Mouse (Mus musculus): ENCODE measurements around the gene Pced1a.
A peak's percentile ranks its signal among the peaks of the same experiment; 100 is the strongest.

Gene Pced1a

GRCm38 (mm10) chr2:130436769-130437168, 12.3 kb upstream of the Pced1a start:
- no peak for DNase-seq (ENCODE audit: low read depth, low spot score)

DNA sequence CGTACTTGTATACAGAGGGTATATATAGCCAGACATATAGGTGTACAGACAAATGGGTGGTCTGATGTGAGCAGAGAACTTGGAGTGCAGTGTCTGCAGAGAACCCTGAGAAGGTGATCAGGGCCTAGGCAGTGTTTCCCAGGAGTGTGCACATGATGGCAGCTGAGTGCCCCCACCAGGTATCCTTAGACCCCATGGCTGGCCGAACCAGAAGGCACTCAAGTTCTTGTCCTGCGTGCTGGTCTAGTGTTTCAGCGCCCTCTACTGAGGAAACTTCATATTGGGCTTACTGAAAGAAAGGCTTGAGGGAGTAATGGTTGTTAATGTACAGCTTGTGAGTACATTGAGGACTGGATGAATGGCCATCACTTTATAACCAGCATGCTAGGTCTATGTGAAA, 8.7 kb upstream of the Pced1a start:
- no peak for DNase-seq (ENCODE audit: low read depth, low spot score)

GRCm38 (mm10) chr2:130432157-130432556, 7.7 kb upstream of the Pced1a start:
- DNase-seq (ENCODE audit: low read depth, low spot score), result no peak

DNA sequence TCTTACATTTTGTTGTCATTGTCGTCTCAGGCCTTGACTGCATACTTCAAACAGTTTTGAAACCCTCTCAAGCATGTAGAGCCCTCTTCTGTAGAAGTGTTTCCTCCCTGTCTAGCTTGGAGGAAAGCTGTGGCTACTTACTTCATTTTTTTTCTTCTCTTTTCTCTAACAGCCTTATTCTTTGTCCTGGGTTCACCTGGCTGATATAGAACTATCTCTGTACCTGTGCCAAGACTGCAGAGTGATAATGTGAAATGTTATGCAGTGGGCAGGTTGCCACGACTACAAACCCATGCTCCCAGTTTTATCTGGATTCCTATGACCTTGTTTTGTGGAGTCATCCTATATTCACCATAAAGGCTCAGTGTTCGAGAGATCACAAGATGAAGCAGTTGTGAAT, 6.0 kb upstream of the Pced1a start:
- no peak for DNase-seq (ENCODE audit: low read depth, low spot score)

GRCm38 (mm10) chr2:130429851-130430250, 5.3 kb upstream of the Pced1a start:
- DNase-seq (ENCODE audit: low read depth, low spot score), result no peak

DNA sequence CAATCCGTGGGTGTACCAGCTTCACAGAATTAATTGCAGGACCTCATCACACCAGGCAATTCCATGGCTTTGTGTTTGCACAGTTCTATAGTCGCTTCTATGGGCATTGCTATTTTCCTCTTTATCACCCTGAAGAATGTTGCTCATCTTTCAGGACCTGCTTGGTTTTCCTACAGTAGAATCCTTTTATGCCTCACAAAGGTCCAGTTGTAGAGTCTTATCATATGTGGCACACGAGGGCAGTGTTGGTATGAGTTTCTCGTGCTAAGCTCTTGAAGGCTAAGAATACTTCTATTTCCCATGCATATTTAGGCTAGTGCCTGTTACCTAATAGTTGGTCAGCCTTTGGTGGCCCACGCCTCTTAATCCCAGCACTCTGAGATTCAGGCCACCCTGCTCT, 611 bp upstream of the Pced1a start:
- DNase-seq (ENCODE audit: low read depth, low spot score), result peak; percentile 27

DNA sequence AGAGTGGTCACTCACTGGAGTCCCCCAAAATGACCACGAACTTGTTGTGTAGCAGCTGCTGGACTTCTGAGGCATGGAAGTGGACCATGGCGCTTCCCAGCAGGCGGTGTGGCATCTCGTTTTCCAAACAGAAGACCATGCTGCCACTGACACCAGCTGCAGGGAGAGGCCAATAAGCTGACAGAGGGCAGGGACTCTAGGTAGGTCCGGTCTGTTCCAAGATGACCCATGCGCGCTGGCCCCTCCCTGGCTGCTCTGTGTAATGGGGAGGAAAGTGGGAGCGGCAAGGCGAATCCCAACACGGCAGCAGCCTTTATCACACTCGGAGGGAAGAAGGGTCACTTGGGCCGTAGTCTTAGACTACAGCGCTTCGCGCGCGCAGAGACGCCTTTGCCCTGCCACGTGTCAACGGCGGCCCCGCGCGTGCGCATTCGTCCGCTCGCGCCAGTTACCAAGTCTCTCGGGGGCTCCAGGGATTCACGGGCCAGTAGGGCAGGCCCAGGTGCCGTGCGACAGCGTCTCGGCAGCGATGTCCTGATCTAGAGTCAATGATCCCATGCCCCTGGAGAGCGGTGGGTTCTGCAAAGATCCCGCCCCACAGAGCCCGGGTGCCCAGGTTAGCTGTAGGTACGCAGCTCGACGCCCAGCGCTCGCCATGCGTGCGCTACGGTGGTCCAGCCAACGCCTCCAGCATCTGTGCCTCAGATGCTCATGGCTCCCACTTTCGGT, 940 bp downstream of the Pced1a start:
- DNase-seq (ENCODE audit: low read depth, low spot score), result peak; percentile 53

DNA sequence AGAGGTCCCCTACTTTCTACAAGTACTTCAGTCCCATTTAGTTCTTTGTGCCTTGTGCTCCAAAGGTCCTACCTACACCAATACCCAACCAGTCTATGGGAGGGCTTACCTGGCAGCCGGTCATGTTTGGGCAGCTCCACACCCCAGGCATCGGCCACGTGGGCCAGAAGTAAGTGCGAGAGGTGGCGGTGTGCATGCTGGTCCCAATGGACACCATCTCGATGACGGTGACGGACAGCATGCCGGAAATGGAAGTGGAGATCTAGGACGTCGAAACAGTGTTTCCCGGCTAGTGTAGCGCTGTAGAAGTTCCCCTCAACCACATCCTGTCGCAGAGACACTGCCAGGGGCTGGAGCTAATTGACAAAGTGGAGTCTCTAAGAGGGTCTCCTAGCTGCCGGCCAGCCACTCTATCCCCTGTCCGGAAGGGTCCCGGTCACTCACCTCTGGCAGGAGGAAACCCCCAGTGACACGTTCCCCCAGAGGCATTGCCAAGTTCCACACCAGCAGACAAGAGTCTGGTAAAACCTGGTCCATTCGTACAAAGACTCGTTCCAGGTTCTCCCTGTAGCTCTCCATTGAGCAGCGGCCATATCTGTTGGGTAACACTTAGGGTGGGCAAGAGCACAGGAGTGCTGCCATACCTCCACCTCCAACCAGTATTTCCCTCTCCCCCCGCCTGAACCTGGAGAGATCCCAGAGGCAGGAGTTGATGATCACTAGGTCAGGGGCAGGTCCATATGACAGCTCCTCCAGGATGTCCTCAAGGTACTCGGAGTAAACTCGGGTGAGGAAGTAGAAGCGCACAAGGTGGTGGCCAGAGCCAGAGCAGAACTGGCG, 2.5 kb downstream of the Pced1a start:
- DNase-seq (ENCODE audit: low read depth, low spot score), result no peak

DNA sequence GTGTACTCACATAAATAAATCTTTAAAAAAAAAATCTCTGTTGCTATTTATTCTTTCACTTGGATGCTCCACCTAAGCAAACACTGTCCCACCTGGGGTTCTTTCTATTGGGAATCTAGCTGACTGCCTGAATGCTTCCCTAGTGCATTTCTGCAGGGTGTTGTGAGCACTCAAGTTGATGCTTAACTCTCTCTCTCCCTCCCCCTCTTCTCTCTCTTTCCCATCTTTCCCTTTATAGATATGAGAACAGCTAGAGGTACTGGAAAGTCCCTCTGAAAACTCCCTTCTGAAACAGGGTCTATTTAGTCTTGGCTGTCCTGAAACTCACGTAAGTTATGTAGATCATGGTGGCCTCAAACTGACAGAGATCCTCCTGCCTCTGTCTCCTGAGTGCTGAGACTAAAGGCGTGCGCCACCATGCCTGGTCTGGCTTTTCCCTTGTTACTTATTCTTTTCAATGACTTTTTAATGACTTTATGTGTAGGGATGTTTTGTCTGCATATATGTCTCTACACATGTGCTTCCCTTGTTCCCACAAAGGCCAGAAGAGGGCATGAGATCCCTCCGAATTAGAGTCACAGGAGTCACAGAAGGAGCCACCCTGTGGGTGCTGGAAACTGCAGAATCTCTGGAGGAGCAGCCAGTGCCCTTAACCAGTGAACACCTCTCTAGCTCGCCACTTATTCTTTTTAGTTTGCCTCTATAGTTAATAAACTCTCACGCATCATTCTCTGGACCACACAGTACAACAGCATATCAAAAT, 10.2 kb downstream of the Pced1a start:
- no peak for DNase-seq (ENCODE audit: low read depth, low spot score)

GRCm38 (mm10) chr2:130412775-130413174, 11.7 kb downstream of the Pced1a start:
- no peak for DNase-seq (ENCODE audit: low read depth, low spot score)

DNA sequence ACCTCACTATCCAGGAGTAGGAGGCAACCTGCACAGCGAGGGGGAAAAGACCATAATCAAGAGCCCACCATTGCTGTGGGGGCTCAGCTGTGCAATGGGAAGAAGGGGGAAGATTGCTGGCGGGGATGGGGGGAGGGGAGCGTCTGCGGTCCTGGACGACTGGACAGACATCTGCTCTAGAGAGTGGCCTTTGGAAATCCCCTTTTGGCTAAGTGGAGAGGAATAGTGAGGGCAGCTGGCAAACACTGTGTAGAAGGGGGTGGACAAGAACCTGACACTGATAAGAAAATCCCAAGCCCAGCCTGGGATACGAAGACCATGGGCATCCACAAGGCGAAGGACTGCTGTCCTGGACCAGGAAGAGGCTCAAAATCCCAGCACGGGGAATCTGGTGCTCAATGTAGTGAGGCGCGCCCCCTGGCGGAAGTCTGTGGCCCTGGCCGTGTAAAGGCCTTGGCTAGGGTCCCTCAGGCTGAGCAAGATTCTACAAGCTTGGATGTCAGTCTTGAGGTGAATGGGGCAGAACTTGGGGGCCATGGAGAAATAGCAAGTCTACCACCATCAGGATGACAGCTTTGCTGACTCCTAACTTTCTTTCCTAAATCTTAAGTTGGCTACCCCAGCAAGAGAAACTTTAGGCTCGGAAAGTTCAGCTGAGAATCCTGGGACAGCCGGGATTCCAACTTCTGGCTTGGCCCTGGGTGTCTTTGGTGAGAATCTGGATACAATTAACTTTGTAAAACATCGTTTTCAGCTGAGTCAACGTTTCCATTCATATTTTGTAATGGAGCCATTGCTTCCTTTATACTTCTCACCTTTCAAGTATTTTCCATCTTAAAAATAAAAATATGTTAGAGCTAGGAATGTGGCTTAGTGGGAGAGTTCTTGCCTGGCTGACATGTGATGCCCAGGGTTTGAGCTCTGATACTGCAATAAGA, 12.7 kb downstream of the Pced1a start:
- DNase-seq (ENCODE audit: low read depth, low spot score), result peak; percentile 23

DNA sequence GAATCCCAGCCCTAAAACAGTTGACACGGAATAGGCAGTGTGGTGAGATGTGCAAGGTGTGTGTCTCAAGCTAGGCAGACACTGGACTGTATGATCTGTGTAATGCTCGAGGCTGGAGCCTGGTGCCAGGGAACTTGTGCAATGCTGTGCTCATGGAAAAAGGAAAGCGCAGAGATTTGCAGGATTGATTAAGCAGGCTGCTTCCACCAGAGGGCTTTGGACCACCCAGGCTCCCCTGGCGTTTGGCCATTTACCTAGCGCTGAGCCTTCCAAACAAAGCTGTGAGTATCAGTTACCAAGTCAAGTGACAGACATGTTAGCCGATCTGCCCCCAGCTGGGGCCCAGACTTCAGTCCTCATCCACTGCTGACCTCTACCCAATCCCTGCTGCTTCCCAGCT, 16.3 kb downstream of the Pced1a start:
- no peak for DNase-seq (ENCODE audit: low read depth, low spot score)

DNA sequence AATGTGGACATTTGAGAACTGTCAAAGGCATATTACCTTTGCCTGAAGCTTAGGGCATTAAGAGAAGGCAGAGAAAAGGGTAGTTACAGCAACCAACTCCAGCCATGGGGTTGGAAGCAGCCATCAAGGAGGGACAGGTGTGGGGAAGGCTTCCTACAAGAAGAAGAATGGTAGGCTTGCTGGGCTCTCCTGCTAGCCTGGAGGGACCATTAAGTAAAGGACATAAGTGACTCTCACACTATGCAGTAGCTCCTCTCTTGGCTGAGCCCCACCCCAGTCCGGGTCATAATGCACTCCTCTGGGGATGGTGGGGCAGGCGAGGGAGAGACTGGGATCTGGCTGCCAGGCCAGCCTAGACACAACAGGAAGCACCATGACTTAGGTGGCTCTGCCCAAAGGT, 18.3 kb downstream of the Pced1a start, which contains the start of gene Tmem239:
Gene Tmem239 (plus strand): TSS at position 301 of the 400 bp plus-strand sequence.
- DNase-seq (ENCODE audit: low read depth, low spot score), result no peak

- DNase-seq (ENCODE audit: low read depth, low spot score), result no peak
Measured at GRCm38 (mm10) chr2:130404939-130405338, 19.6 kb downstream of the Pced1a start, which contains the start of the genes Gm28372 and 1700020A23Rik. Gm28372 (plus strand) TSS chr2:130405239. 1700020A23Rik (plus strand) TSS chr2:130405259.

GRCm38 (mm10) chr2:130401891-130402290, 22.6 kb downstream of the Pced1a start:
- no peak for DNase-seq (ENCODE audit: low read depth, low spot score)

GRCm38 (mm10) chr2:130400046-130400445, 24.5 kb downstream of the Pced1a start:
- no peak for DNase-seq (ENCODE audit: low read depth, low spot score)

- DNase-seq (ENCODE audit: low read depth, low spot score), result no peak
Measured at GRCm38 (mm10) chr2:130398091-130398490, 26.4 kb downstream of the Pced1a start.

DNA sequence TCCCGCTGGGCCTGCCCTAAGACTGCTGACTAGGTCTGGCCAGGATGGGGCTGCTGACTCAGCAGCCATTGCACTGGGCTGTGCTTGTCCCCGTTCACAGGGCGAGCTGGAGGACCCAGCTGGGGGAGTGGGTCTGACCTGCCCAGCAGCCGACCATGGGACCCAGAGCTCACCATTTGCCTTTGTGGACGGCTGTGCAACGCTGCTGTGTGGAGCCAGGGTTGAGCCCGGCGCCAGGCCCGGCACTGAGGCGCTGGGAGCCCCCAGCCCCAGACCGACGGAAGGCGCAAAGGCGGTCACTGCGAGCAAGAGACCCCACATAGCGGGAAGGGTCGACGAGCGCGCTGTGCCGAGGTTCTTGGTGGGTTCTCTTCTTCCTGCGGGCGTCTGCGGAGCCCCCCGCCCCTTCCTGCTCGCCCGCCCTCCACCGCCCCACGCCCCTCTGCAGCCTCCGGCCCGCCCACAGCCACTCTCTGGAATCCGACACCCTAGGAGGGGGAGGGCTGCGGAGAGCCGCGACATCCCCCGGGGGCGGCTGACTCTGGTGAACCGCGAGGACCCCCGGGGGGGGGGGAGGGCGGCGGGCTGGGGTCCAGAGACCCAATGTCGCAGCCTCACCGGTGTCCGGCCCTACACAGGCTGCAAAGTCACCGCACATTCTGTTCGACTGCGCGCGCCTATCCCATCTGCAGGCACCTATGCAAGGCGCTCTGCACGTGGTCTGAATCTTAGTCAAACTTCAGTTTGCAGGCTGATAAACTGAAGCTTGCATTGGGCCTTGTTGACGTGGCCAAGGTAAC, 27.1 kb downstream of the Pced1a start, which contains the start of gene Cpxm1:
Gene Cpxm1 (minus strand): TSS at position 389 of the 800 bp plus-strand sequence.
- no peak for DNase-seq (ENCODE audit: low read depth, low spot score)

DNA sequence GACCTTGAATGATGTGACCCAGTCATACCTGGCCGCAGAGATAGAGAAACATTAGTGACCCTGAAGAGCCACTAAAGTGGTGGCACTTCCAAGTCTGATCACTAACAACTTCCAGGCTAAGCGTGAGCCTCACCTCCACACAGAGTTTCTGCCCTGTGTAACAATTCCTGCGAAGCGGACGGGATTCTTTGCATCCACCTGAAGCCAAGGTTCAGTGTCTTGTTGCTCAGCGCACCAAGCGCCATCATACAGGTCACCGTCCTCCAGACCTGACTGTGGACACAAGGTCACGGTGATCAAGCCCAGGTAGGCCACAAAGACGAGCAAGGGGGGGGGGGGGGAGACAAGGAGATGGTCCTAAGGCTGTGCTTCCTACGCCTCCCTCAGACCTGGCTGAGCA, 28.8 kb downstream of the Pced1a start:
- no peak for DNase-seq (ENCODE audit: low read depth, low spot score)

GRCm38 (mm10) chr2:130392836-130393235, 31.7 kb downstream of the Pced1a start:
- DNase-seq (ENCODE audit: low read depth, low spot score), result no peak

All from telencephalon, adult 2 months (tissue).